Mouse (Mus musculus): Measurements from ENCODE around the gene Isx.

Gene Isx

DNA sequence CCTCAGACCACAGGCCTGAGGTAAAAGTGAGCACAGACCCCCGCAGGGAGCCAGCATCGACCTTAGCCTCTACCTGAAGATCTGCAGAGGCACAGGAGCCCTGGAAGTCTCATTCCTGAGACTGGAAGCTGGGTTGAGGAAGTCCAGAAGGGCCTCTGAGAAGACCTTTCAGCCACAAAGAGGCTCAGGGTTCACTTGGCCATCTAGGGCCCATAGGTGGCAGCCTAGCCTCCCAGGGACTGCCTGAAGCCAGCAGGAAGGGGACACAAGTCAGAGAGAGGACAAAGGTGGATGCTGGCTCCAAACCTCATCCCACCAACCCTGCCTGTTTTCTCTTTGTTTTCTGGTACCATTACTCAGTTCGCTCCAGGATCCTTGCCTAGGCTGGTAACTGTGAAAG is at the start of gene Isx:
Gene Isx, plus strand, starts transcription at position 234 of the 400 bp plus-strand sequence.
- ChIA-PET CTCF (no interaction called here), POLR2A (no interaction called here)

DNA sequence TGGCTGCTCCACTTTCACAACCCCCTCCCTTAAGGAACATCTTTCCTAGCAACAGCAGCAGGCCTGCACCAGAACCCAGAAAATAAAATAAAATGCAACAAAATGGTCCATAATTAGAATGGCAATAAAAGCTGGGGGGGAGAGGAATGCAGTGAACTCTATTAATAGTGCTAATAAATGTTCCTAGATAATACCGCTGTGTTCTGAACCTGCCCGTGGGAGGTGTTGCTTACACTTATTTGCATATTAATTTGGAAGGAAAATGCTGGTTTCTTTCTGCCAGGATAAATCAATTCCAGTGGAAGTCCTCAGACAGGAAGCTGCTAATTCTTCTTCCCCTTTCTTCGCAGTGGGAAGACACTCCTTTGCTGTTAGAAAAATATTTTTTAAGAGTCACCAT is 45.3 kb upstream of the Isx start:
- ChIA-PET CTCF (no interaction called here), POLR2A (no interaction called here)

DNA sequence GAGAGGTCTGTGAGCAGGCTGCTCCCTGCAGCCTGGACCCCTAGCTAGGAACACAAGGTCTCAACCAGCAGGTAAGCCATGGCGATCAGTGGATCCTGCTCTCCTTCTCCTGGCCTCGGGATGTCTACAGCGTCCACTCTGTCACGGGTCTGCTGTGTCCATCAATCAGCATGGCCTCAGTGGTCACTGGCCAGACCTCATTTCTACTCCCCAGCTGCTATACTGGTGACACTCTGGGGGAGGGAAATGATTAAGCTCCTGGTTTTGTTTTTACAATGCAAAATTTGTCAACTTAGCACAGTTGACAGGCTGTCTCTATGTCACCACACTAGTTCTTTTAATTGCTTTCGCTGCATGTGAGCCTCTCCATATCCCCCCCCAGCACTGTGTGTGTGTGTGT is 41.7 kb upstream of the Isx start:
- ChIA-PET CTCF (no interaction called here), POLR2A (no interaction called here)

DNA sequence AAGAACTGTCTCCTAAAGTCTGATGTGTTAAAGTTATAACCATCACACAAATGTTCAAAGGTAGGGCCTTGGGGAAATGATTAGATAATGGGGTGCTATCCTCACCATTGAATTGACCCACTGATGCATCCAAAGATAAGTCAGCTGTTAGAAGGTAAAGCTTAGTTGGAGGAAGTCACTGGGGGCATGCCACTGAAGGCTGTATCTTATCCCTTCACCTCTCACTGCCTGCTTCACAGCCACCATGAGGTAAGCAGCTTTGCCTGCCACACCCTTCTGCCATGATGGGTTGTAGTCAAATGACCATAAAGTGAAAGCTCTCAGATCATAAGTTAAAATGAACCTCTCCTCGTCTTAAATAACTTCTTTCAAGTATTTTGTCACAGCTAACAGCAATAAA is 38.7 kb upstream of the Isx start:
- ChIA-PET CTCF (no interaction called here), POLR2A (interaction anchor here in 2 of 4 experiments (0.5 to 0.7 kb wide), 3 partner anchors 118 to 305 kb away, joined by 3 read pairs; no protein-coding TSS in a partner anchor)

DNA sequence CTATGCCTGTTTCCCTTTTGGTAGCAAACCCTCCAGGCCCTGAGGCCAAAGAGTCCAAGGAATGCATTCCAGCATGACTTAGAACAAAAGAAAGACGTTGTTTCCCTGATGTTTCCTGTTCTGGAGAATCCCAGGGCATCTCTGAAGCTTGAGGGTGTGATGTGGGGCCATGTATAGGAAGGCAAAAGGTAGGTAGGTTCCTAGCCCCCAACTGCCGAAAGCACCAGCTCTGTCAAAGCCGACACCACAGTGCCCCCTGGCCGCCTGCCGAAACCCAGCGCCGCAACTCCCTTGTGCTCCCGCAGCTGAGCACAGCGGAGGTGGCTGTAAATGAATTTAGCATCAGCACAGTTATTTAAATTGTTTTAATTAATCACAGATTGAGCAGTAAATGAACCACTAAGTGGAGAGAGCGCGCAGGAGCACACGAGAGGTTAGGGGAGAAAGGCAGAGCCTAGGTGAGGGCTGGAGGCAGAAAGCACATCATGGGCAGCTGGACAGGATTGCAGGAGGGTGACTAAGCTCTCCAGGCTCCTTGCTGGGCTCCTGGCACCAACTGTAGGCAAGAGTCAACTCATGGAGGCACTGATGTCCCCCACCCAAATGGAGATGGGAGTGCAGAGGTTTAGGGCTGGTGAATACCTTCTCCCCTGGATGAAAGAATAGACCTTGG is 25.5 kb upstream of the Isx start:
- ChIA-PET POLR2A (interaction anchor here in 2 of 4 experiments (0.8 to 1.2 kb wide), 2 partner anchors 262 to 547 kb away, joined by 3 read pairs; partner anchors contain the start of gene Mcm5 (in 1 of the 2)), CTCF (interaction anchor here (0.7 to 1.2 kb wide), 7 partner anchors 11 to 255 kb away, joined by 3 to 4 read pairs (median 3); no protein-coding TSS in a partner anchor)

DNA sequence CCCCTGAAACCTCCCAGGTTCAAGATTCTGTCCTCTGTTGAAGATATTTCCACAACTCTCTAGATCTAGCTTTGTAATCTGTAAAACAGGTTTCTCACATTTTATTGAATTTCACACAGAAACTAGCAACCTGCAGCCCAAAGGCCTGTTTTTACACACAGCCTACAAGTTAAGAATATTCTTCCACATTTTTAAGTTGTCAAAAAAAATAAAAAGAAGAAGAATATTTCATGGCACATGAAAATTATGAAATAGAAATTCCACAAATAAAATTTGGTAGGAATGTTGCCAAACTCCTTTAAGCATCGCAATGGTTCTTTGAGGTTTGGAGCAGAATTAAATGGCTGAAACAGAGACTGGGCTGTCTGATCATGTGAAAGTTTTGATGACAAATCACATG is 24.3 kb upstream of the Isx start:
- POLR2A ChIA-PET = no interaction called here

DNA sequence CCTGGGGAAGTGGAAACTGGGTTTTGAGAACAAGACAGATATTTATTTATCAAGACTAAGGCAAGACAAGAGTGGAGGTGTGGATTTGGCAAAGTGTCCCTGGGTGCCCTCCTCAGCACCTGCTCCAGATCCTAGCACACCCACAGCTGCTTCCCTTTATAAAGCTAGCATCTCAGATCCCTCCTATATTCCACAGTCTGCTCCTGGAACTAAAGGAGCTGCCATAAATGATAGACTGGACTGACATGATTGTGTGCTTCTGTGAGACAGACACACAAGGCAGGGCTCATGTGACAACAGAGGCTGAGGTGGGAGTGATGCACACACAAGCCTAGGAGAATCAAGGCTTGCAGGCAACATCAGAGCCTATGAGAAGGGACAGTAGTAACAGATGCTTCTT is 22.0 kb upstream of the Isx start:
- CTCF ChIA-PET = no interaction called here
- POLR2A ChIA-PET = no interaction called here

More for the DNA sequence above, 24.3 kb upstream of the Isx start:
- CTCF ChIA-PET = no interaction called here

DNA sequence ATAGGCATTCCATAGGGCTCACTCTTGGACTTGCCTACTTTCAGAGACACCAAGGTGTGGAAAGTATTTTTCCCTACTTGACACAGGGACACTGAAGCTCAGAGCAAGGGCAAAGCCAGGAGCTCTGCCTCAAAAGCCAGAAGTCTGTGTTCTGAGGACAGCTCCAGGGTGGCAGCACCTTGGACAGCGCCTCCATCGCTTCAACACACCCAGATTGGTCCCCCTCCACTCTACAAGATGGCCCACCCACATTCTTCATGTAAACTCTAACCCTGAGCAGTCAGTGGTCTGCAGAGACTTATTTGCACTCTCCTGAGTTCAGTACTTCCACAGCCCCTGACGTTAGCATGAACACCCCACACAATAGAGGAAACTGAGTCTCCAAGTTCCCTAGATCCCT is 21.1 kb upstream of the Isx start:
- CTCF ChIA-PET = interaction anchor here in 1 of 4 experiments (1.0 kb wide), 1 partner anchor 9 kb away, joined by 3 read pairs; no protein-coding TSS in a partner anchor
- POLR2A ChIA-PET = interaction anchor here in 1 of 4 experiments (0.5 kb wide), 1 partner anchor 232 kb away, joined by 3 read pairs; no protein-coding TSS in a partner anchor

DNA sequence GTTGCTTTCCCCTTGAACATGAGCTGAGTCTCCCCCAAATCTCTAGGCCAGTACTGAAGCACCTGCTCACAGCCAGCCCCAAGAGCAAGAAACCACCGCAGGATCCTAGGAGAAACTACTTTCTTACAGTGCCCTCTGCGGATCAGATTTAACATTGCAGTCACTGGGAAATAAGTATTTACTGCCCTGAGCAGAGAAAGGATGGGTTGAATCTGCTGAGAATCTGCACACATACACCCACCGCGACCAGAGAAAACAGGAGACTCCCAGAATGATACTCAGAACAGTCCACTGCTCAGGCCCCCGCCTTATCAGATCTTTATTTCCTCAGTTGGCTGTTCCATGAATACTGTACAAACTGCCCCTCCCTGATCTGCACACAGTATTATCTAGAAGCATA is 19.5 kb upstream of the Isx start:
- CTCF ChIA-PET = interaction anchor here in 1 of 4 experiments (0.7 kb wide), 1 partner anchor 142 kb away, joined by 3 read pairs; no protein-coding TSS in a partner anchor
- POLR2A ChIA-PET = no interaction called here

DNA sequence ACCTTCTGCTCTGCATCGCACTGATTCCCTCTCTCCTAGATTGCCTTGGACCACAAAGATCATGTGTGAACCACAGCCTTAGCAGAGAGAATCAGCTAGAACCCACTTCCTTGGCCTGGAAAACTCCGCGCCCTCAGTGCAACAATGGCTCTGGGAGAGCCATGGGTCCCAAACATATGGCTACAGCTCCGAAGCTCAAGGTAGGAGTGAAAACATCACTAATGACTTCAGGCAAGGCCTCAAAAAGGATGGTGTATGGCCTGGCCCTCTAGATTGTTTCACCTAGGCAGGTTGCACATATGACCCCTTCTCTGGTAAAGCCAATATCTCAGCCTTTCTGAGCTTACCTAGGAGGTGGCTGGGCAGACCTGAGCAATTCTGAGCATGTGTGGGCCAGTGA is 18.2 kb upstream of the Isx start:
- POLR2A ChIA-PET = no interaction called here
- CTCF ChIA-PET = interaction anchor here in 1 of 4 experiments (0.7 kb wide), 1 partner anchor 1621 kb away, joined by 3 read pairs; no protein-coding TSS in a partner anchor

DNA sequence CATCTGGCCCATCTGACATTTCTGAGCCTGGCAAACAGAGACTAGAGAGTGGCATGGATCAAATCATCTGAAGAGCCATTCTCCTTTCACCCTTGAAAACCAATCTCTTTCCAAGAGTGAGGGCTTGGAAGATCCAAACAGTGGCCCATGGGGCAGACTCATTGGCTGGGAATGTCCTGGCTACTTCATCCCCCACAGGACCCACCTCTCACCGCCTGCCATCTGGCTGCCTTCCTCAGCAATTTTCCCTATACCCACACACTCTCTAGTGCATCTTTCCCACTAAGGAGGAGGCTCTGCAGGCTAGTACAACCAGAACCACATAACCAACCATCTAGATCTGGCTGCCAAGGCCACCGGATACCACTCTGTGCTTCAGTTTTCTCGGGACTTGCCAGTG is 17.6 kb upstream of the Isx start:
- POLR2A ChIA-PET = no interaction called here

DNA sequence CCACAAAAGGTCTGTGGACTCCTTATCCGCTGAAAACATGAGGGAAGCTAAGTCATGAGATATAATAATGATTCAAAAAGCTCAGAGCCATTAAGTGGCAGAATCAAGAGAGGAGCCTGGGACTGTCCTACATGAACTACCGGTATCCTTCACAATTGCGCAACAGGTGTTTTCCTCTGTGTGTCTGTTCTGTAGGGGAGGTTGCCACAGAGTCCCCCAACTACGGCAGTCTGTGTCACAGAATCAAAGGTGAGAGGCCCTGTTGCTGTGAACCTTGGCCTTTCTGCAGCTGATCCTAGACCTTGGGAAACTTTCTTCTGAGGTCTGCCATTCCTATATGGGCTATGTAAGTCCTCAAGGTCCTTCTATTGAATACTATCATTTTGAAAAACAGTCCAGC is 13.7 kb upstream of the Isx start:
- ChIA-PET CTCF (interaction anchor here in 1 of 4 experiments (0.6 kb wide), 1 partner anchor 31 kb away, joined by 3 read pairs; no protein-coding TSS in a partner anchor), POLR2A (no interaction called here)

More for the DNA sequence above, 17.6 kb upstream of the Isx start:
- CTCF ChIA-PET = no interaction called here

DNA sequence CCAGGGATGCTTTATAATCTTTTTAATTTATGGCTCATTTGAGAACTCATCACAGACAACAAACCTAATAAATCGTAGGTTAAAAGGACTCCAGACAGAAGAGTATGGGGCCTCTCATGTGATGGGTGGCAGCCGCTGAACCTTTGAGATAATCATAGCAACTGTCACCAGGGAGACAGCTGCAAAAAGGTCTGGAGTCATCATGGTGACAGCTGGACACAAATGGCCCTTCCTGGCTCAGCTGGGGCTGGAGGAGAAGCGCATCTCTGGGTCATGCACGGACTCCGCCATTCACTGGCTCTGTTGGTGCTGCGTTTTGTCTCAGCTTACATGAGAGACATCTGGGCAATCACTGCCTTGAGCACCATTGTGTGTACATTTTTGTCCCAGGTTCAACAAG is 12.5 kb upstream of the Isx start:
- CTCF ChIA-PET = interaction anchor here in 3 of 4 experiments (0.5 to 1.1 kb wide), 6 partner anchors 8 to 339 kb away, joined by 3 to 7 read pairs (median 3); no protein-coding TSS in a partner anchor

DNA sequence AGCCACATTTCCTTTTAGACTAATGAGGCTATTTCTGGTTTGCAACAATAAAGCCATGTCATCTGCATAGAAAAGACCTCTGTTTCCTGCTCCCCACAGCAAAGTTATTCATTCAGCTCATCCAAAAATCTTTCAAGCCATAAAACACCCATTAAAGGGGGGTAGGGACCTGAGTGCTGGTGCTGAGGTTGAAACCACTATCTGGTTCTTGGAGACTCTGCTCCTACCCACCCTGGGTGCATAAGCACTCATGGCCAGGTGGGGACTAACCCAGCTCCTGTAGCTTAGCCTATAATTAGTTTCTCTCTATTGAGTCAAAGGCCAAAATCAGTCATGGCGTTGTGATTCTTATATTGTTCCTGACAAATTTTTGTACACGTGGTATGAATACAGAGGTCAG is 10.4 kb upstream of the Isx start:
- CTCF ChIA-PET = interaction anchor here in 1 of 4 experiments (0.6 kb wide), 1 partner anchor 159 kb away, joined by 3 read pairs; no protein-coding TSS in a partner anchor
- POLR2A ChIA-PET = no interaction called here

More for the DNA sequence above, 12.5 kb upstream of the Isx start:
- POLR2A ChIA-PET = interaction anchor here in 2 of 4 experiments (0.5 to 0.7 kb wide), 2 partner anchors 17 to 331 kb away, joined by 3 read pairs; no protein-coding TSS in a partner anchor

DNA sequence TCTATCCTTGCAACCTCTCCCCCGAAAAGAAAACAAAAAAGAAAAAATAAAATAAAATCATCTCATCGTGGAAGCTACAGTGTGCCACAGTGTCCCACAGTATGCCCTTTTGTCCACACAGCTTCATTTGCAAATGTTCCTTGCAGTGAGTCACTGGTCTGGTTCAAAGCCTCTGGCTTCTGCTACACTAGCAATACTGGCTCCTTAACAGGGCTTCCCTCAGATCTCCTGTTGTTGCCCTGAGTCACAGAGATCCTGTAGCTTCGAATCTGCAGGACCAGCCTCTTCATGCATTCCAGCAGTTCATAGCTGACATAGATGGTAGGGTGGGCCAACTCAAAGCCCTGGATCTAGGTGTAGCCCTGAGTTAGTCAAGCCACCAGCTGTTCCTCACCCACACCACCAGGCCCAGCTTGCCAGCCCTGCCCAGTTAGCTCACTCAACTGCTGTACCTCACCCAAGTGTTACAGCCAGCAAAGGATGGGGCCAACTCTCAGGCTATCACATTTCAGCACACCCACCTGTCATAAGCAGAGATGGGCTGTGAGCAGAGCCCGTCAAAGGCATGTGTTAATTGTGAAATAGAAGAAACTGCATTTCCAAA is 2.5 kb upstream of the Isx start:
- POLR2A ChIA-PET = interaction anchor here in 1 of 4 experiments (1.0 kb wide), 1 partner anchor 11 kb away, joined by 4 read pairs; no protein-coding TSS in a partner anchor
- CTCF ChIA-PET = no interaction called here

DNA sequence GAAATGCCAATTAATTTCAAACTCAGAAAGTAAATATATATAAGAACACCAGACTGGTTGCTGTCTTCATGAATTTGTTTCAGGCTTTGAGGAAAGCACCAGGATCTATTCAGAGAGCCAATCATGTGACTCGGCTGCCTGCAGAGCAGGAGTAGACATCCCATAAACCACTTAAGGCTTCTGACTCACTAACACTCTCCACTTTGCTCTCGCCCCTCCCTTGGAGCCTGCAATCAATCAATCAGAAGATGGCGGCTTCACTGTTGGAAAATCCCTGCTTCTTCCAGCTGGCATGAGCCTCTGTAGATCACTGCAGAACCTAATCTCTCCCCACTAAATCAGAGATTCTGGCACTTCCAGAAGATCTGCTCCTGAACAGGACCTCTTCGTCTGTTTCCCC is 1.3 kb upstream of the Isx start:
- ChIA-PET CTCF (interaction anchor here in 1 of 4 experiments (0.8 kb wide), 1 partner anchor 64 kb away, joined by 3 read pairs; no protein-coding TSS in a partner anchor), POLR2A (no interaction called here)

DNA sequence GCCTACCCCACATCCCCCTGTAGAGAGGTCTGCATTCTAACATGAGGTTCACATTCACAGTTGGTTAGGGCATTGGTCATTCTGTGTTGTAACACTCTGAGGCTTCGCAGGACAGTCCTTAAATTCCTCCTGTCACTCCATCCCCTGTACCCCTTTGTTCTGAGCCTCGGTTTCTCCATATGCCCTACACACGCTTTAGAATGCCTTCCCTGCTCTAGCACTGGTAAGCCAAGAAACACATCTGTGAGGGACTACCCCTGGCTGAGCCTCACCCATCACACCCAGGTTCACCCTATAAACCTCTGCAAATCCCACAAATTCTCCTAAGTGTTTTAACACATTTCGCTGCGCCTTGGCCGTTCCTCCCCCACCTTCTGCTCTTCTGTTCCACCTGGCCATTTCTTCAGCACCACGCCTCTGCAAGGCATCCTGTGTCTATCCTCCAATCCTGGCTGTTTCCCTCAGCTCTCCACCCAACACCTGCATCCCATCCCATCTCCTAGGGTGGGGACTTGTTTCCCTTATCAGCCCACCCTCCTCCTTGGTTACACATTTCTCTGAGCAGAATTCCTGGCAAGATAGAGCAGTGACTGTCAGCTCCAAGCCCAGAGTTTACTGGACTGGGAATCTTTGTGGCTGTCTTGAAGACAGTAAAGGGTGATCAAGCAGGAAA is 686 bp upstream of the Isx start:
- POLR2A ChIA-PET = no interaction called here

DNA sequence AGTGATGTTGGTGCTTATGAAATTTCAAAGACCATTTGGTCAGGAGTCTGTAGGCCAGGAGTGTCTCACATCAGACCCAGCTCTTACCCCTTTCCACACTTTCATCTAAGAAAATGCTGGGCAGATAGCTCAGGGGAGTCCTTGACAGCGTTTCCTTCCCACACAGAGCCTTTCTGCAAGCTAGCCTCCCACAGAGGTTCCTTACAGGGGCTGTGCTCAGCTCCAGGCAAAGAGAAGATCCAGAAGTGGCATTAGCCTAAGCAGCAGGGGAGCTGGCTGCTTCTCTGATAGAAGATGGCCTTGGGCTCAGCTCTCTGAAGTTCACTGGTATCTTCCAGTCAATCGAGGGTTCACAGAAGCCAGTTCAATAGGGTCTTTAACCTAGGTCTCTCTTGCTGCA is 1.6 kb downstream of the Isx start:
- ChIA-PET CTCF (no interaction called here), POLR2A (no interaction called here)

More for the DNA sequence above, 686 bp upstream of the Isx start:
- CTCF ChIA-PET = no interaction called here

DNA sequence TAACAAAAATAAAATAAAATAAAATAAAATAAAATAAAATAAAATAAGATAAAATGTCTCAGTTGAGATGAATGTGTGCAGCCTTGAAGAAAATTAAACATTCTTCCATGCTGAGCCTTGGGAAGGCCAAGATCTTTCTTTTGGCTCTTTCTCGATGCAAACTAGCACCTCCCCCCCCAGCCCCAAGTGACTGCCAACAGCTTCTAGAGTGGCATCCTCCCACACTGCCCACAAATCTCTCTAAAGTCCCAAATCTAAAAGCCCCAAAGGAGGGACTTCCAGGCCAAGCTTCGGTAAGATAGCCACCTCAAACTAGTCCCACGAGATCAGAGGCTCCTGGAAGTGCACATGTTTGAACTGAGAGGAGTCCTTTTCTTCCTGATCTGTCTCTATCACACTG is 5.7 kb downstream of the Isx start:
- CTCF ChIA-PET = no interaction called here

DNA sequence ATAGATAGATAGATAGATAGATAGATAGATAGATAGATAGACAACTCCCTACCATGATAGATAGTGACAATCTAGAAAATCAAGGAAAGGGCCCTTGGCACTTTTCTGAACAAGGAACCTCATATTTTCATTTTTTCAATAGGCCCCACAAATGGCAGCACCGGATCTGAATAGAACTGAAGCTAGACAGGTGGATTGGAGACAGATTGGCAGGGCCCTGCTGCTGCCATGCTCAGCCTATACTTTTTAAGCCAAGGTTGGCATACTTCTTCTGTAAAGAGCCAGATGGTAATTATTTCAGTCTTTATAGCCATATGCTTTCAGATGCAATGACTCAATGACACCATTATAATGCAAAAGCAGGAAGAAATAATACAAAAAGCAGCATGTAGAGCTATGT is 15.8 kb downstream of the Isx start:
- CTCF ChIA-PET = no interaction called here
- POLR2A ChIA-PET = no interaction called here

More for the DNA sequence above, 5.7 kb downstream of the Isx start:
- POLR2A ChIA-PET = no interaction called here
